Mouse (Mus musculus) spleen, adult 2 months (tissue): ENCODE data around the gene Hexa. TPM values are rescaled to one million over a fixed set of nuclear protein-coding genes. Genes with fewer than 3 reads are reported as not detected.

Experiments used
- DNase-seq, 2 experiments: peaks; one replicate each; pipeline versions ENCODE4 v3.0.0 to v3.0.0-alpha.2; 2012 to 2021; ENCODE audit warnings: low spot score in 2 of 2, low read depth in 1 of 2
- H3K27ac ChIP-seq: fragments of 200-500 bp; 2 replicates; pipeline ENCODE4 v1.5.1; 2012; ENCODE audit warnings: low read length, inconsistent platforms; ENCODE audit not compliant: insufficient read depth
- H3K27me3 ChIP-seq: fragments of 200-500 bp; 2 replicates; pipeline ENCODE4 v1.6.1; 2012; ENCODE audit warnings: mild to moderate bottlenecking, moderate library complexity, low read length, inconsistent platforms; ENCODE audit not compliant: control insufficient read depth, insufficient read depth
- H3K36me3 ChIP-seq: fragments of 200-500 bp; 2 replicates; pipeline ENCODE4 v1.6.1; 2012; ENCODE audit warnings: mild to moderate bottlenecking, low read length, inconsistent platforms; ENCODE audit not compliant: control insufficient read depth, insufficient read depth
- H3K4me1 ChIP-seq: fragments of 200-500 bp; 2 replicates; pipeline ENCODE4 v1.6.1; 2011; ENCODE audit warnings: inconsistent platforms; ENCODE audit not compliant: control insufficient read depth, insufficient read depth, insufficient read length
- H3K4me3 ChIP-seq: fragments of 200-500 bp; 2 replicates; pipeline ENCODE4 v1.5.1; 2011; ENCODE audit warnings: mild to moderate bottlenecking, inconsistent platforms; ENCODE audit not compliant: insufficient read depth, insufficient read length; ENCODE audit errors: extremely low read depth
- CTCF ChIP-seq: fragments of 200-500 bp; IDR thresholded peaks from 2 replicates; pipeline ENCODE4 v1.5.1; 2011; ENCODE audit warnings: mild to moderate bottlenecking, inconsistent platforms; ENCODE audit not compliant: insufficient read depth, insufficient read length, insufficient replicate concordance; ENCODE audit errors: extremely low read depth
- POLR2A ChIP-seq: fragments of 200-500 bp; IDR thresholded peaks from 2 replicates; pipeline ENCODE4 v1.6.1; 2011; ENCODE audit warnings: low read depth, low read length, inconsistent platforms
- WGBS: fragments of 180-500 bp; shearing (Covaris S2); methylation state at CpG from one replicate; pipeline ENCODE4 v1.1.7; 2018; 5-methylcytosine and 5-hydroxymethylcytosine counted together
- polyA plus RNA-seq: library from polyadenylated mRNA; depleted of rRNA; stranded (reverse); fragments of >200 nt; gene quantifications from 2 replicates; pipeline ENCODE4 v1.2.3, GENCODE M21; 2012

The Hexa gene
- polyA plus RNA-seq, 1 experiment = 72.4 TPM

DNA sequence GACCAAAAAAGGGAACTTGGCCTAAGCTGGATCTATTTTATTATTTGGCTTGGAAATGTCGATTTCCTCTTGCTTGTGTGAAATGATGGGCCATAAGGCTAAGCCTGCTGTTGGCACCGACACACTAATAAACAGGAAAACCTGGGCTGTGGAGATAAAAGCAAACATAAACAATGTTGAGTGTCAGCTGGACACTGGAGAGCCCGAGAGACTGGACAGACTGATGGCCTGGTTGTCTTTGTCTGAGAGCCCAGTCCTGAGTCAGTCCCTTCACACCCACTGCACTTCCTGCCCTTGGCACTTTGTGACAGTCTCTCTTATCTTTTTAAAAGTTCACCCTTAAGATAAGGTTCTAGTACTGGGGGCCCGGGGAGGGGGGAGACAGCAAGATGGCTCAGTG lies 16.4 kb upstream of the Hexa start:
- Histone ChIP-seq H3K4me1 (no peaks in the 10 kb centered on the region), H3K27ac (no peak overlapping the region), H3K36me3 (no peaks in the 10 kb centered on the region), H3K27me3 (no peaks in the 10 kb centered on the region), H3K4me3 (no peak overlapping the region)
- TF ChIP-seq CTCF (no peak), POLR2A (no peak)
- no peak for DNase-seq
- WGBS = 38% methylated on average over 4 of the region's 4 CpGs

DNA sequence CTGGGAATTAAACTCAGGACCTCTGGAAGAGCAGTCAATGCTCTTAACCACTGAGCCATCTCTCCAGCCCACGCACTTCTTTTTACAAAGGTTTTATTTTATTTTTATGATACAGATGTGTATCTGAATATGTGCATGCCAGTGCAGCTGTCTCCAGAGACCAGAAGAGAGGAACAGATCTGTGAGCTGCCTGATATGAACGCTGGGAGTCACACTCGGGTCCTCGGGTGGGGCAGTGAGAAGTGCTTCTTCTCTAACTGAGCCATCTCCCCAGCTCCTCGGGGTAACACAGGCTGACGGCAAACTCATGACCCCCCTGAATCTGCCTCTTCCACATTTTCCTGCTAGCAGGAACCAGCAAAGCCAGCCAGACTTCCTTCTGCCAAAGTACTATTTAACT lies 12.6 kb upstream of the Hexa start:
- H3K36me3 ChIP-seq = no peaks in the 10 kb centered on the region
- no peak overlapping the region for H3K4me3 ChIP-seq
- no peak for DNase-seq
- 44% methylated on average over 6 of the region's 6 CpGs for WGBS
- no peaks in the 10 kb centered on the region for H3K27me3 ChIP-seq
- TF ChIP-seq CTCF (no peak), POLR2A (no peak)
- H3K27ac ChIP-seq = no peak overlapping the region
- H3K4me1 ChIP-seq = no peaks in the 10 kb centered on the region

DNA sequence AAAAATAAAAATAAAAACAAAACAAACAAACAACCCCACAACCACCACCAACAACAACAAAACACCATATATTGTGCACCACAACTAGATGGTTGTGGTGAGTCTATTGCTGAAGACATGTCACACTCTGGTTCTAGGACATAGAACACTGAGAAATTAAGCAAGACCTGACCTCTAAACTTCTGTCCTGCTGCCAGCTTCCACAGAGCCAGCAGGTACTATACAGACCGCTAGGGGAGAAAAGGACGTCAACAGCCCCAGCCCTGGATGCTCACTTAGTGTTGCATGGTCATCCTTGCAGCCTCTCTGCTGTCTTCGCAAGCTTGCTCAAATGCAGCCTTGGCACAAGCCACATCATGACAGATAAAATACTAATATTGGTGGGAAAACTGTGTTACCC lies 11.8 kb upstream of the Hexa start:
- no peak for DNase-seq
- no peaks in the 10 kb centered on the region for H3K36me3 ChIP-seq

DNA sequence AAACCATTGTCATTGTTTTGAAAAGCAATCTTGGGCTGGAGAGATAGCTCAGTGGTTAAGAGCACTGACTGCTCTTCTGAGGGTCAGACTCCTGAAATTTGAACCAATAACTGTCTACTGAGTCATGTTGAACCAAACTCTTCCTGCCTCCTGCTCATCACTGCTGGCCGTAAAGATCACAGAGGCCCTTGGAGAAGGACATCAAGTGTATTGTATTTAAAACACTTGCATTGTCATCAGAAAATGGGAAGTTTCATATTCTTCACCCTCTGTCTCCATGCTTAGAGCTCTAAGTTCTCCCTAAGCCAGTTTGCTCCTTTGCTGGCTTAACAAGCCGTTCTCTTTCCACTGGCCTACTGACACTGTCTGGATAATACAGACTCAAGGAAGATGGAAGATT lies 11.1 kb upstream of the Hexa start:
- 62% methylated on average over 2 of the region's 2 CpGs for WGBS
- Histone ChIP-seq H3K27ac (no peak overlapping the region), H3K4me1 (no peaks in the 10 kb centered on the region), H3K4me3 (no peak overlapping the region), H3K27me3 (no peaks in the 10 kb centered on the region), H3K36me3 (no peaks in the 10 kb centered on the region)
- no peak for TF ChIP-seq POLR2A
- no peak for DNase-seq

More for the DNA sequence above, 11.8 kb upstream of the Hexa start:
- 92% methylated on average over 3 of the region's 3 CpGs for WGBS
- H3K4me3 ChIP-seq = no peak overlapping the region
- H3K27me3 ChIP-seq = no peaks in the 10 kb centered on the region
- H3K27ac ChIP-seq = no peak overlapping the region
- TF ChIP-seq POLR2A (no peak), CTCF (no peak)
- no peaks in the 10 kb centered on the region for H3K4me1 ChIP-seq

DNA sequence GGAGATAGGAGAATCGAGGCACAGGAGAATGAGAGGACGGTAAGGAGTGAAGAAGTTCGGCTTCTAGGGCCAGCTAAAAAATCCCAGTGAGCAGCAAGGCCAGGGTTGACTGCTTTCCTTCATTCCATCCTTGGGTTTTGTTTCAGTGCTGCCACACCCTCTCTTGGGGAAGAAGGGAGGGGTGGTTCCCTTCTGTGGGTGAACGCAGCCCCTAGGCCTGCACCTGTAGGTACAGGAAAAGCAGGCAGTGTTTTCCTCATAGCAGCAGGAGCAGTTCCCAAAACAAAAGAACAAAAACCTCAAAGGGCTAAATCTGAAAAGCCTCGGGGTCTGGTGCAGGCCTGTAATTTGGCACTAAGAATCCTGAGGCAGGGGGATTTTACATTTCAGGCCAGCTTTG lies 7.7 kb upstream of the Hexa start:
- DNase-seq = no peak
- H3K27me3 ChIP-seq = no peaks in the 10 kb centered on the region
- H3K36me3 ChIP-seq = no peaks in the 10 kb centered on the region
- WGBS = 62% methylated on average over 5 of the region's 5 CpGs
- no peaks in the 10 kb centered on the region for H3K4me1 ChIP-seq
- no peak overlapping the region for H3K4me3 ChIP-seq
- H3K27ac ChIP-seq = no peak overlapping the region
- TF ChIP-seq CTCF (no peak), POLR2A (no peak)

DNA sequence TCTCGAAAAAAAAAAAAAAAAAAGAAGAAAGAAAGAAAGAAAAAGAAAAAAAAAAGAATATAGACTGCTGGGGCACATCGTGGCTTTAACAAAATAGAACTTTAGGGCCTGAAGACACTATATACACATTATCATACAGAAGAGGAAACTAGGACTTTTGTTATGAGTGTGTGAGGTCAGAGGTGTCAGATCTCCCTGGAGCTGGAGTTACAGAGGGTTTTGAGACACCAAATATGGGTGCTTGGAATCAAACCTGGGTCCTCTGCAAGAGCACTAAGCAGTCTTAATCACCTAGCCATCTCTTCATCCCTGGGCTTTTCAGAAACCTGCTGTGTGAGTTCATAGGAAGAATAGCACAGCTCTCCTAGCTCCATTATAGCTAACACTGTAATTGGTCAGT lies 5.9 kb upstream of the Hexa start:
- Histone ChIP-seq H3K27ac (no peak overlapping the region), H3K4me1 (no peaks in the 10 kb centered on the region), H3K36me3 (no peaks in the 10 kb centered on the region), H3K4me3 (no peak overlapping the region), H3K27me3 (no peaks in the 10 kb centered on the region)
- WGBS = 72% methylated on average over 2 of the region's 2 CpGs
- DNase-seq = no peak
- no peak for TF ChIP-seq CTCF
- TF ChIP-seq POLR2A = no peak

DNA sequence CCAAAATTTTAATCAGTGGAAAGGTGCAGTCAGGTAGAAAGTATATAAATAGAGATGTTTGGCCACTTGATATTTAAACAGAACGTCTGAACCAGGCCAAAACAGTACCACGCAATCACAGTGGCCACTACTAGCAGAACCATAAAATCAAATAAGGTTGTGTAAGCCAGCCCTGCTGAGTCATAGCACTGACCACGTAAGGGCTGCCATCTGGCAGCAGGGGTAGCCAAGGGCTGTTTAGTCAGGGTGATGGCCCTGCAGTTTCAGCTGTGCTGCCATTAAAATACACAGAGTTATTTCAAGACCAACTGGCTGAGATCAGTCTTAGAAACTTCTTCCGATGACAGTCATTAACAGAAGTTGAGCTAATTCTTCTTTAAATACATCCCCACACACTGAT lies 5.5 kb upstream of the Hexa start:
- WGBS = 65% methylated on average over 4 of the region's 4 CpGs
- DNase-seq = no peak
- H3K27me3 ChIP-seq = no peaks in the 10 kb centered on the region
- H3K4me3 ChIP-seq = no peak overlapping the region
- H3K4me1 ChIP-seq = no peaks in the 10 kb centered on the region
- TF ChIP-seq POLR2A (no peak), CTCF (no peak)
- no peak overlapping the region for H3K27ac ChIP-seq
- no peaks in the 10 kb centered on the region for H3K36me3 ChIP-seq
